Mouse (Mus musculus): ENCODE results near the gene Fgfr4. TPM values are rescaled to one million over a fixed set of nuclear protein-coding genes. Genes with fewer than 3 reads are reported as not detected.

Gene Fgfr4
- polyA plus RNA-seq, 1 experiment from 2014 or later: 4.0 TPM

- Histone ChIP-seq H3K4me3 (ENCODE audit: low read depth, low read length) (no peak overlapping the region), H3K36me3 (ENCODE audit: control insufficient read depth, insufficient read depth) (0 out of 2 replicates have a peak, but pooled peaks cover 5% of the 10 kb centered on the region), H3K9me3 (ENCODE audit: control insufficient read depth) (no peaks in the 10 kb centered on the region), H3K9ac (ENCODE audit: low read depth, low read length) (no peak overlapping the region), H3K4me2 (replicated peaks; ENCODE audit: low read depth) (no peak overlapping the region), H3K27ac (ENCODE audit: low read depth, low read length) (no peak overlapping the region), H3K4me1 (replicated peaks; ENCODE audit: control insufficient read depth, insufficient read depth, low read length) (peaks cover 7% of the 10 kb centered on the region; the same call in 1 of the 2 replicates), H3K27me3 (replicated peaks; ENCODE audit: control insufficient read depth, insufficient read depth, low read length) (no peaks in the 10 kb centered on the region)
- no peak for ATAC-seq
- no peak for TF ChIP-seq CTCF (IDR thresholded peaks at IDR 0.05; ENCODE audit: low read depth)
- WGBS: 75% methylated on average over 8 of the region's 8 CpGs
These were observed 44.7 kb upstream of the Fgfr4 start for GRCm38 (mm10) chr13:55107694-55108093.

- Histone ChIP-seq H3K9me3 (ENCODE audit: control insufficient read depth) (no peaks in the 10 kb centered on the region), H3K4me1 (replicated peaks; ENCODE audit: control insufficient read depth, insufficient read depth, low read length) (no peaks in the 10 kb centered on the region), H3K9ac (ENCODE audit: low read depth, low read length) (no peak overlapping the region), H3K36me3 (ENCODE audit: control insufficient read depth, insufficient read depth) (peaks cover 27% of the 10 kb centered on the region), H3K4me3 (ENCODE audit: low read depth, low read length) (no peak overlapping the region), H3K4me2 (replicated peaks; ENCODE audit: low read depth) (no peak overlapping the region), H3K27ac (ENCODE audit: low read depth, low read length) (peak overlapping the region; percentile 9; the same call in 1 of the 2 replicates), H3K27me3 (replicated peaks; ENCODE audit: control insufficient read depth, insufficient read depth, low read length) (no peaks in the 10 kb centered on the region)
- peak; percentile 39; the same call in 1 of the 2 replicates for ATAC-seq
- no peak for TF ChIP-seq CTCF (IDR thresholded peaks at IDR 0.05; ENCODE audit: low read depth)
- 65% methylated on average over 6 of the region's 6 CpGs for WGBS
These were observed 38.1 kb upstream of the Fgfr4 start for GRCm38 (mm10) chr13:55114375-55114774.

- no peak overlapping the region for H3K9ac ChIP-seq (ENCODE audit: low read depth, low read length)
- no peak for TF ChIP-seq CTCF (IDR thresholded peaks at IDR 0.05; ENCODE audit: low read depth)
- H3K4me1 ChIP-seq (replicated peaks; ENCODE audit: control insufficient read depth, insufficient read depth, low read length): no peaks in the 10 kb centered on the region
- H3K27ac ChIP-seq (ENCODE audit: low read depth, low read length): no peak overlapping the region
- H3K36me3 ChIP-seq (ENCODE audit: control insufficient read depth, insufficient read depth): peaks cover 37% of the 10 kb centered on the region
- ATAC-seq: no peak
- 93% methylated on average over 6 of the region's 6 CpGs for WGBS
- H3K27me3 ChIP-seq (replicated peaks; ENCODE audit: control insufficient read depth, insufficient read depth, low read length): no peaks in the 10 kb centered on the region
- H3K4me2 ChIP-seq (replicated peaks; ENCODE audit: low read depth): no peak overlapping the region
- no peaks in the 10 kb centered on the region for H3K9me3 ChIP-seq (ENCODE audit: control insufficient read depth)
- H3K4me3 ChIP-seq (ENCODE audit: low read depth, low read length): no peak overlapping the region
These were observed 27.5 kb upstream of the Fgfr4 start for GRCm38 (mm10) chr13:55124903-55125302.

- Histone ChIP-seq H3K4me3 (ENCODE audit: low read depth, low read length) (no peak within 1 kb of the TSS), H3K9ac (ENCODE audit: low read depth, low read length) (no peak within 1 kb of the TSS), H3K4me1 (replicated peaks; ENCODE audit: control insufficient read depth, insufficient read depth, low read length) (no peaks in the 10 kb centered on the region), H3K4me2 (replicated peaks; ENCODE audit: low read depth) (no peak within 1 kb of the TSS), H3K27ac (ENCODE audit: low read depth, low read length) (no peak within 1 kb of the TSS), H3K9me3 (ENCODE audit: control insufficient read depth) (no peaks in the 10 kb centered on the region), H3K27me3 (replicated peaks; ENCODE audit: control insufficient read depth, insufficient read depth, low read length) (no peaks in the 10 kb centered on the region), H3K36me3 (ENCODE audit: control insufficient read depth, insufficient read depth) (peaks cover 34% of the 10 kb centered on the region)
- TF ChIP-seq CTCF (IDR thresholded peaks at IDR 0.05; ENCODE audit: low read depth): no peak
- ATAC-seq: no peak
- 93% methylated on average over 2 of the region's 2 CpGs for WGBS
These were observed 19.0 kb upstream of the Fgfr4 start, which contains the start of gene Gm17617 for GRCm38 (mm10) chr13:55133448-55133847. Gene Gm17617 (minus strand): TSS chr13:55133548.

GRCm38 (mm10) chr13:55135382-55135781 is 17.1 kb upstream of the Fgfr4 start:
- WGBS: 10% methylated on average over 5 of the region's 5 CpGs
- H3K27me3 ChIP-seq (replicated peaks; ENCODE audit: control insufficient read depth, insufficient read depth, low read length): no peaks in the 10 kb centered on the region
- no peak overlapping the region for H3K4me3 ChIP-seq (ENCODE audit: low read depth, low read length)
- peak; percentile 75 for TF ChIP-seq CTCF (IDR thresholded peaks at IDR 0.05; ENCODE audit: low read depth)
- peaks cover 26% of the 10 kb centered on the region for H3K36me3 ChIP-seq (ENCODE audit: control insufficient read depth, insufficient read depth)
- no peaks in the 10 kb centered on the region for H3K4me1 ChIP-seq (replicated peaks; ENCODE audit: control insufficient read depth, insufficient read depth, low read length)
- no peak overlapping the region for H3K27ac ChIP-seq (ENCODE audit: low read depth, low read length)
- no peaks in the 10 kb centered on the region for H3K9me3 ChIP-seq (ENCODE audit: control insufficient read depth)
- ATAC-seq: no peak
- H3K9ac ChIP-seq (ENCODE audit: low read depth, low read length): no peak overlapping the region
- H3K4me2 ChIP-seq (replicated peaks; ENCODE audit: low read depth): no peak overlapping the region; the same call in 1 of the 2 replicates

- H3K36me3 ChIP-seq (ENCODE audit: control insufficient read depth, insufficient read depth): no peaks in the 10 kb centered on the region
- H3K4me3 ChIP-seq (ENCODE audit: low read depth, low read length): no peak overlapping the region
- 88% methylated on average over 2 of the region's 2 CpGs for WGBS
- H3K4me2 ChIP-seq (replicated peaks; ENCODE audit: low read depth): no peak overlapping the region
- no peaks in the 10 kb centered on the region for H3K4me1 ChIP-seq (replicated peaks; ENCODE audit: control insufficient read depth, insufficient read depth, low read length)
- no peaks in the 10 kb centered on the region for H3K27me3 ChIP-seq (replicated peaks; ENCODE audit: control insufficient read depth, insufficient read depth, low read length)
- H3K9me3 ChIP-seq (ENCODE audit: control insufficient read depth): no peaks in the 10 kb centered on the region
- H3K27ac ChIP-seq (ENCODE audit: low read depth, low read length): no peak overlapping the region
- H3K9ac ChIP-seq (ENCODE audit: low read depth, low read length): no peak overlapping the region
- ATAC-seq: no peak
- TF ChIP-seq CTCF (IDR thresholded peaks at IDR 0.05; ENCODE audit: low read depth): no peak
These were observed 12.2 kb upstream of the Fgfr4 start for GRCm38 (mm10) chr13:55140271-55140670.

- H3K27ac ChIP-seq (ENCODE audit: low read depth, low read length): no peak overlapping the region
- peak overlapping the region; percentile 95 for H3K4me2 ChIP-seq (replicated peaks; ENCODE audit: low read depth)
- WGBS: 70% methylated on average over 5 of the region's 5 CpGs
- H3K9ac ChIP-seq (ENCODE audit: low read depth, low read length): no peak overlapping the region
- H3K4me3 ChIP-seq (ENCODE audit: low read depth, low read length): no peak overlapping the region
- H3K9me3 ChIP-seq (ENCODE audit: control insufficient read depth): no peaks in the 10 kb centered on the region
- no peak for ATAC-seq
- TF ChIP-seq CTCF (IDR thresholded peaks at IDR 0.05; ENCODE audit: low read depth): no peak
- no peaks in the 10 kb centered on the region; the same call in 1 of the 2 replicates for H3K4me1 ChIP-seq (replicated peaks; ENCODE audit: control insufficient read depth, insufficient read depth, low read length)
- no peaks in the 10 kb centered on the region for H3K27me3 ChIP-seq (replicated peaks; ENCODE audit: control insufficient read depth, insufficient read depth, low read length)
- peaks cover 8% of the 10 kb centered on the region; the same call in 1 of the 2 replicates for H3K36me3 ChIP-seq (ENCODE audit: control insufficient read depth, insufficient read depth)
These were observed 1.5 kb downstream of the Fgfr4 start for GRCm38 (mm10) chr13:55153951-55154350.

Measured in intestine, postnatal 0 days (tissue).